Comparison of ENCODE assay signal across 8 mouse cellular contexts in genomic region chr8:92355701-92356612, GRCm38 (mm10). TPM values are rescaled to one million over a fixed set of nuclear protein-coding genes. Genes with fewer than 3 reads are reported as not detected.
DNase-seq lines count a peak whose midpoint lies in the region; ATAC-seq lines count a peak whose summit lies in the region.

No protein-coding gene starts in this region.

- ATAC-seq in hindbrain, embryonic 14.5 days (ENCODE audit: low FRiP score): peak; percentile 92

- peak overlapping the region; percentile 93 for H3K27ac ChIP-seq in hindbrain, embryonic 14.5 days

- WGBS in hindbrain, embryonic 14.5 days: under 1% methylated on average over 90 of the region's 93 CpGs

- H3K4me2 ChIP-seq in hindbrain, embryonic 14.5 days (replicated peaks): peak overlapping the region; percentile 66

- H3K4me3 ChIP-seq in hindbrain, embryonic 14.5 days (replicated peaks; ENCODE audit: low read length): peak overlapping the region; percentile 62

- H3K27me3 ChIP-seq in hindbrain, embryonic 14.5 days (ENCODE audit: control insufficient read depth, insufficient read depth, low read length): peaks cover 19% of the 10 kb centered on the region

- peak; percentile 98 for DNase-seq in WW6 (ENCODE audit: low read depth, low spot score)
- peak; percentile 92 for DNase-seq in cerebellum, postnatal 36 days
- peak; percentile 74 to 91 for DNase-seq in frontal cortex, postnatal 25 days (ENCODE audit: low spot score in 2 of 2)
- peak; percentile 99 for DNase-seq in hindbrain, embryonic 14.5 days (ENCODE audit: low spot score)
- DNase-seq in layer of hippocampus, postnatal 25 days (ENCODE audit: extremely low spot score in 1 of 2, low spot score in 1 of 2): peak; percentile 80 to 84
- DNase-seq in lung, postnatal 14 days: peak; percentile 96
- DNase-seq in ovary, postnatal 36 days (ENCODE audit: low spot score): peak; percentile 95
- peak; percentile 95 for DNase-seq in thymus, postnatal 14 days

- no peaks in the 10 kb centered on the region for H3K9me3 ChIP-seq in hindbrain, embryonic 14.5 days (ENCODE audit: control insufficient read depth, low read length)

- peak overlapping the region; percentile 91 for H3K9ac ChIP-seq in hindbrain, embryonic 14.5 days

- H3K36me3 ChIP-seq in hindbrain, embryonic 14.5 days (replicated peaks; ENCODE audit: control insufficient read depth, insufficient read depth): 0 out of 2 replicates have a peak, but pooled peaks cover 4% of the 10 kb centered on the region

- peaks cover 14% of the 10 kb centered on the region; the same call in 1 of the 2 replicates for H3K4me1 ChIP-seq in hindbrain, embryonic 14.5 days (replicated peaks; ENCODE audit: control insufficient read depth, insufficient read depth, low read length)

RNA-seq across cellular contexts. Expression of gene Irx5, which starts 1.5 kb away (rescaled TPM):
- polyA plus RNA-seq in hindbrain, embryonic 14.5 days (2014; fragmentation: Nextera tagmentation; extraction: Ambion mirVana): 11.0 and 14.5 TPM in 2 replicates
- under 1 TPM in 1 of 2 experiments, not detected in 1; 0.14 TPM for total RNA-seq in layer of hippocampus, postnatal 25 days (2021)

Comparison
In these comparisons a context has a peak if more than half of its experiments do, and no peak if none do; other contexts are left out.
1. Peak in every context shown above with its lines: DNase-seq, ATAC-seq, H3K4me3 ChIP-seq and H3K27ac ChIP-seq.